Mouse (Mus musculus) heart, adult 2 months (tissue): ENCODE measurements at regions not wholly inside any gene's neighbourhood (a gene's known extent, or its start where the extent isn't known, plus 50 kb on each side); places are given as distances from the start of the nearest gene placed in this dataset.
A peak's percentile ranks its signal among the peaks of the same experiment; 100 is the strongest.

Source experiments
- DNase-seq, 2 experiments: peaks; one replicate each; pipeline ENCODE4 v3.0.0; 2021
- H3K27ac ChIP-seq: fragments of 200-600 bp; 2 replicates; pipeline ENCODE4 v1.8.1; 2022
- H3K27me3 ChIP-seq: fragments of 200-500 bp; 2 replicates; pipeline ENCODE4 v1.6.1; 2012; ENCODE audit warnings: mild to moderate bottlenecking, low read length, inconsistent platforms, mixed read lengths; ENCODE audit not compliant: control insufficient read depth, insufficient read depth
- H3K36me3 ChIP-seq: fragments of 200-500 bp; 2 replicates; pipeline ENCODE4 v1.6.1; 2012; ENCODE audit warnings: low read length, inconsistent platforms; ENCODE audit not compliant: control insufficient read depth, insufficient read depth
- H3K4me1 ChIP-seq: fragments of 200-500 bp; 2 replicates; pipeline ENCODE4 v1.6.1; 2011; ENCODE audit warnings: low read length; ENCODE audit not compliant: control insufficient read depth, insufficient read depth
- H3K4me3 ChIP-seq: fragments of 200-600 bp; 2 replicates; pipeline ENCODE4 v1.8.1; 2022
- H3K79me2 ChIP-seq: fragments of 200-500 bp; replicated peaks from 2 replicates; pipeline ENCODE4 v1.6.1; 2012; ENCODE audit warnings: mild to moderate bottlenecking, inconsistent platforms, low read length, moderate library complexity, mixed read lengths; ENCODE audit not compliant: control insufficient read depth, insufficient read depth
- H3K9ac ChIP-seq: fragments of 200-500 bp; 2 replicates; pipeline ENCODE4 v1.6.1; 2012; ENCODE audit warnings: low read depth, mild to moderate bottlenecking, control low read depth, inconsistent platforms, low read length, mixed read lengths
- CTCF ChIP-seq: fragments of 200-600 bp; IDR thresholded peaks from 2 replicates; pipeline ENCODE4 v1.8.1; 2022; ENCODE audit warnings: antibody characterized with exemption, mild to moderate bottlenecking, moderate library complexity
- EP300 ChIP-seq: fragments of 200-500 bp; IDR thresholded peaks from 2 replicates; pipeline ENCODE4 v1.6.1; 2011; ENCODE audit warnings: low read depth, low read length, control low read depth; ENCODE audit not compliant: insufficient read depth
- POLR2A ChIP-seq: fragments of 200-500 bp; IDR thresholded peaks from 2 replicates; pipeline ENCODE4 v1.6.1; 2011; ENCODE audit warnings: mild to moderate bottlenecking, low read depth, low read length, control low read depth; ENCODE audit not compliant: insufficient read depth
- WGBS: fragments of 180-500 bp; shearing (Covaris S2); methylation state at CpG from one replicate; pipeline ENCODE4 v1.1.7; 2018; 5-methylcytosine and 5-hydroxymethylcytosine counted together
- intact Hi-C: fragments of 180-260 bp; cut with DNase I; formaldehyde crosslinking; loops from one replicate; pipeline ENCODE4 v1.15.1; 2025

- Histone ChIP-seq H3K4me3 (no peak overlapping the region), H3K36me3 (no peaks in the 10 kb centered on the region), H3K4me1 (no peaks in the 10 kb centered on the region), H3K9ac (no peak overlapping the region), H3K27me3 (no peaks in the 10 kb centered on the region), H3K79me2 (no peaks in the 10 kb centered on the region), H3K27ac (no peak overlapping the region)
- TF ChIP-seq CTCF (no peak), POLR2A (no peak), EP300 (no peak)
- 62% methylated on average over 4 of the region's 4 CpGs for WGBS
- no peak for DNase-seq
- intact Hi-C loops = no loop called here
Observed at GRCm38 (mm10) chr3:34333555-34333954, 252.4 kb upstream of the Dnajc19 start.

- intact Hi-C loops = no loop called here
- WGBS = 54% methylated on average over 5 of the region's 5 CpGs
- H3K27me3 ChIP-seq = no peaks in the 10 kb centered on the region
Observed at GRCm38 (mm10) chr3:34331889-34332276, 250.8 kb upstream of the Dnajc19 start.

GRCm38 (mm10) chr3:34330970-34331888, 250.1 kb upstream of the Dnajc19 start:
- TF ChIP-seq POLR2A (no peak), EP300 (no peak), CTCF (no peak)
- Histone ChIP-seq H3K27ac (no peak overlapping the region), H3K36me3 (no peaks in the 10 kb centered on the region), H3K4me3 (no peak overlapping the region), H3K4me1 (no peaks in the 10 kb centered on the region), H3K79me2 (no peaks in the 10 kb centered on the region), H3K27me3 (no peaks in the 10 kb centered on the region), H3K9ac (no peak overlapping the region)
- 62% methylated on average over 22 of the region's 22 CpGs for WGBS
- no peak for DNase-seq
- intact Hi-C loops = no loop called here

More at GRCm38 (mm10) chr3:34331889-34332276, 250.8 kb upstream of the Dnajc19 start:
- Histone ChIP-seq H3K9ac (no peak overlapping the region), H3K79me2 (no peaks in the 10 kb centered on the region), H3K4me1 (no peaks in the 10 kb centered on the region), H3K27ac (no peak overlapping the region), H3K4me3 (no peak overlapping the region), H3K36me3 (no peaks in the 10 kb centered on the region)
- TF ChIP-seq EP300 = no peak
- TF ChIP-seq CTCF = no peak
- TF ChIP-seq POLR2A = no peak
- no peak for DNase-seq

- no peak for DNase-seq
- Histone ChIP-seq H3K36me3 (no peaks in the 10 kb centered on the region), H3K27ac (no peak overlapping the region), H3K4me1 (no peaks in the 10 kb centered on the region), H3K4me3 (no peak overlapping the region), H3K27me3 (no peaks in the 10 kb centered on the region), H3K9ac (no peak overlapping the region), H3K79me2 (no peaks in the 10 kb centered on the region)
- no peak for TF ChIP-seq EP300
- TF ChIP-seq POLR2A = no peak
- TF ChIP-seq CTCF = peak; percentile 50
- 22% methylated on average over 2 of the region's 2 CpGs for WGBS
- intact Hi-C loops = no loop called here
Observed at GRCm38 (mm10) chr3:34328865-34329264, 247.7 kb upstream of the Dnajc19 start.

- no peaks in the 10 kb centered on the region for H3K27me3 ChIP-seq
- H3K9ac ChIP-seq = no peak overlapping the region
- H3K4me1 ChIP-seq = no peaks in the 10 kb centered on the region
- DNase-seq = no peak
- intact Hi-C loops = no loop called here
- H3K4me3 ChIP-seq = no peak overlapping the region
- 86% methylated on average over 1 of the region's 1 CpGs for WGBS
- no peak overlapping the region for H3K27ac ChIP-seq
- no peaks in the 10 kb centered on the region for H3K36me3 ChIP-seq
- TF ChIP-seq POLR2A (no peak), EP300 (no peak), CTCF (no peak)
- H3K79me2 ChIP-seq = no peaks in the 10 kb centered on the region
Observed at GRCm38 (mm10) chr3:34325669-34326068, 244.5 kb upstream of the Dnajc19 start.

GRCm38 (mm10) chr3:34322527-34323210, 241.5 kb upstream of the Dnajc19 start:
- Histone ChIP-seq H3K9ac (no peak overlapping the region), H3K27me3 (no peaks in the 10 kb centered on the region), H3K27ac (no peak overlapping the region), H3K4me1 (no peaks in the 10 kb centered on the region), H3K36me3 (no peaks in the 10 kb centered on the region), H3K4me3 (no peak overlapping the region), H3K79me2 (no peaks in the 10 kb centered on the region)
- WGBS = 25% methylated on average over 15 of the region's 15 CpGs
- TF ChIP-seq POLR2A = no peak
- TF ChIP-seq CTCF = no peak
- TF ChIP-seq EP300 = no peak
- intact Hi-C loops = no loop called here
- DNase-seq = no peak
